Mouse (Mus musculus): ENCODE data around the gene Dgkk. TPM values are rescaled to one million over a fixed set of nuclear protein-coding genes. Genes with fewer than 3 reads are reported as not detected.
A peak's percentile ranks its signal among the peaks of the same experiment; 100 is the strongest.
"Not testable (repeated sequence)": the region's sequence is repeated elsewhere in the genome, so short reads cannot be mapped to it uniquely, and the experiment has no call there.

The Dgkk gene
- polyA plus RNA-seq, 1 experiment from 2014 or later, result 0.44 TPM

DNA sequence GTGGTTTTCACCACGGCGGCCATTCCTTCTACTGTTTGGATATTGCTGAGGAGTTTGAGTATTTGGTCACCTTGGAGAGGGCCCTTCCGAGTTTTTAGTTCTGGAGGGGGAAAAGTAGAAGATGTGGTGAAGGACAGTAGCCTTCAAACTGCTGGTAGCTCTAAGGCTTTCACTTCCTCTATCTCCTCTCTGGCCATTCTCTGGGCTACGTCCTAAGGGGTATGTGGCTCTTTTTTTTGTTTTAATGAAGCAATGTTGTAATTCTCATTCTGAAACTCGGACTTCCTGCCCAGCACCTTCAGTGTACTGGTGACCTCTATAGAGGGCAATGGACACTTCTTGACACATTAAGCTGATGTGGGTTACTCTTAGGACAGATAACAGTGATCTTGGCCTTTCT is 75.0 kb downstream of the Dgkk start:
- no peak overlapping the region for H3K4me3 ChIP-seq (ENCODE audit: low read length)
- no peaks in the 10 kb centered on the region for H3K4me1 ChIP-seq (replicated peaks; ENCODE audit: control insufficient read depth, insufficient read depth, low read length)
- no peak overlapping the region for H3K4me2 ChIP-seq (ENCODE audit: low read depth, low read length)
- no peak overlapping the region for H3K9ac ChIP-seq (ENCODE audit: low read length)
- WGBS, result 79% methylated on average over 5 of the region's 5 CpGs
- H3K27me3 ChIP-seq (ENCODE audit: control insufficient read depth, insufficient read depth, low read depth, low read length), result no peaks in the 10 kb centered on the region
- H3K27ac ChIP-seq (ENCODE audit: low read length), result no peak overlapping the region
- ATAC-seq (ENCODE audit: low read depth), result no peak
- H3K36me3 ChIP-seq (ENCODE audit: control insufficient read depth, insufficient read depth, low read length), result no peaks in the 10 kb centered on the region
- H3K9me3 ChIP-seq (ENCODE audit: control insufficient read depth, low read length), result no peaks in the 10 kb centered on the region

DNA sequence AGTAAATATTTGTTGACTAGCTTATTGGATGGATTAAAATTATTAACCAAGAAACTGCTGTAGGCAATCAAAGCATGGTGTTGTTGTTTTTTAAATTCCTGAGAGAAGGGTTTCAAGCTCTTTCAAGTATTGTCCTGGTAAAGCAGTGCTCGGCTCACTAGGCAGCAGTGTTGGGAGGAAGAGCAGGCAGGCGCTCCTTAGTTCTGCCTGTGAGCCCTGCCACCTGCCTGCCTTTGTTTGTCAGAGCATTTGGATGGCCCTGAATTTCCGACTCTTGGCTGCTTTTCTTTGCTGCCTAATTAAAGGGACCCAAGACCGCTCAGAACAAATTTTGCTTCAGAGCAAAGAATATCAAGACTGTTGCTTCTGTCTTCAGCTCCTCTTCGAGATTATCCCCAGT is 114.8 kb downstream of the Dgkk start:
- WGBS, result 33% methylated on average over 5 of the region's 5 CpGs

DNA sequence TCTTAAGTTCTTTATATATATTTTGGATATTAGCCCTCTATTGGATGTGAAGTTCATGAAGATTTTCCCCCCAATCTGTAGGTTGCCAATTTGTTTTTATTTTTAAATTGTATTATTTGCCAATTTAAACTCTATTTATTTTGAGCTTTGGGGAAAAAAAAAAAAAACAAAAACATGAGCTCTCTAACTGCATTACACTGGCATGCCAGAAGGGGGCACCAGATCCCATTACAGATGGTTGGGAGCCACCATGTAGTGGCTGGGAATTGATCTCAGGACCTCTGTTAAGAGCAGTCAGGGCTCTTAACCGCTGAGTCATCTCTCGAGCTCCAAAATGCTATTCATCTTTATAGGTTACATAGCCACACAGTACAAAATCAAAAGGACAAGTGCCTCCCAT is 131.9 kb downstream of the Dgkk start:
- Histone ChIP-seq H3K4me2 (ENCODE audit: low read depth, low read length) (no peak overlapping the region), H3K27me3 (ENCODE audit: control insufficient read depth, insufficient read depth, low read depth, low read length) (no peaks in the 10 kb centered on the region), H3K4me1 (replicated peaks; ENCODE audit: control insufficient read depth, insufficient read depth, low read length) (no peaks in the 10 kb centered on the region), H3K9ac (ENCODE audit: low read length) (no peak overlapping the region), H3K9me3 (ENCODE audit: control insufficient read depth, low read length) (no peaks in the 10 kb centered on the region), H3K4me3 (ENCODE audit: low read length) (no peak overlapping the region), H3K27ac (ENCODE audit: low read length) (no peak overlapping the region), H3K36me3 (ENCODE audit: control insufficient read depth, insufficient read depth, low read length) (no peaks in the 10 kb centered on the region)
- ATAC-seq (ENCODE audit: low read depth), result no peak
- 85% methylated on average over 2 of the region's 2 CpGs for WGBS

More for the DNA sequence above, 114.8 kb downstream of the Dgkk start:
- no peaks in the 10 kb centered on the region for H3K4me1 ChIP-seq (replicated peaks; ENCODE audit: control insufficient read depth, insufficient read depth, low read length)
- H3K9me3 ChIP-seq (ENCODE audit: control insufficient read depth, low read length), result no peaks in the 10 kb centered on the region
- no peak overlapping the region for H3K9ac ChIP-seq (ENCODE audit: low read length)
- H3K4me3 ChIP-seq (ENCODE audit: low read length), result no peak overlapping the region
- no peak overlapping the region for H3K27ac ChIP-seq (ENCODE audit: low read length)
- no peaks in the 10 kb centered on the region for H3K36me3 ChIP-seq (ENCODE audit: control insufficient read depth, insufficient read depth, low read length)
- no peak for ATAC-seq (ENCODE audit: low read depth)
- H3K4me2 ChIP-seq (ENCODE audit: low read depth, low read length), result 0 out of 2 replicates have a peak overlapping the region, but pooled peaks have one; percentile 10
- H3K27me3 ChIP-seq (ENCODE audit: control insufficient read depth, insufficient read depth, low read depth, low read length), result no peaks in the 10 kb centered on the region

DNA sequence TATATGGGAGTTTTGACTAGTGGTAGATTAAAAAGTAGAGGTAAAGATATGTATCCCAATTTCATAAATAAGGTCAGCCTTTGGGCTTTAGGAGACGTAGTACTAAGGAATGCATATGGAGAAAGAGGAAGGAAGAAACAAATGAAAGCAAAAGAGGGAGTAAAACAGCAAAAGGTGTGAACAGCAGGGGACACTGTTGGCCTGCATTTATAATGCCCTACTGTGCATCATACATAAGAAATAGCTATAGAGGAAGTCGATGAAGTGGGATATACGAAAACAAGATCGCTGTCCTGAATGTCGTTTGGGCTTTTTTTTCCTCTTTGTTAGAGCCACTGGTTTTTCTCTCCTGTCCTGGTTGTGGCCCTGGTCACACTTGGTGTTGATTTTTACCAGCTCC is 143.1 kb downstream of the Dgkk start:
- Histone ChIP-seq H3K9me3 (ENCODE audit: control insufficient read depth, low read length) (no peaks in the 10 kb centered on the region), H3K9ac (ENCODE audit: low read length) (no peak overlapping the region), H3K27me3 (ENCODE audit: control insufficient read depth, insufficient read depth, low read depth, low read length) (no peaks in the 10 kb centered on the region), H3K4me3 (ENCODE audit: low read length) (no peak overlapping the region), H3K4me1 (replicated peaks; ENCODE audit: control insufficient read depth, insufficient read depth, low read length) (no peaks in the 10 kb centered on the region), H3K4me2 (ENCODE audit: low read depth, low read length) (no peak overlapping the region), H3K27ac (ENCODE audit: low read length) (no peak overlapping the region), H3K36me3 (ENCODE audit: control insufficient read depth, insufficient read depth, low read length) (no peaks in the 10 kb centered on the region)
- no peak for ATAC-seq (ENCODE audit: low read depth)
- 61% methylated on average over 5 of the region's 5 CpGs for WGBS

DNA sequence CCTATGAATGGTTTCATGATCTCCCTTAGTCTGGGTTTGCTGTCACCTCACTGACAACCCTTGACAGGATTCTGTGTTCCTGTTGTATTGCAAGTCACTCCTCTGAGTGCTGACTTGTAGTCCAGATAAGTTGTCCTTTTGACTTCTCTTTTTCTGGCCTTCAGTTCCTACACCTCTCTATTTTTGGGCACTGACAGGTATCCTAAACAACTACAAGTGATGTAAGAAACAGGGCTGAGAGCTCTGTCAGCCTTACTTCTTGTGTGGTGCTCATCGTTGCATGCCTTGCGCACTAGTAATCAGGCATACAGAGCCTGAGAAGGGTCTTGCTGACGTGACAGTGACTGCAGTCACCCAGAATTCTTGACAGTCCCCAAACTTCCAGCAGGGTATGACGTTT is 147.1 kb downstream of the Dgkk start:
- no peaks in the 10 kb centered on the region for H3K9me3 ChIP-seq (ENCODE audit: control insufficient read depth, low read length)
- H3K4me1 ChIP-seq (replicated peaks; ENCODE audit: control insufficient read depth, insufficient read depth, low read length), result no peaks in the 10 kb centered on the region
- no peak overlapping the region for H3K4me2 ChIP-seq (ENCODE audit: low read depth, low read length)
- no peak overlapping the region for H3K27ac ChIP-seq (ENCODE audit: low read length)
- H3K4me3 ChIP-seq (ENCODE audit: low read length), result no peak overlapping the region
- no peaks in the 10 kb centered on the region for H3K27me3 ChIP-seq (ENCODE audit: control insufficient read depth, insufficient read depth, low read depth, low read length)
- no peaks in the 10 kb centered on the region for H3K36me3 ChIP-seq (ENCODE audit: control insufficient read depth, insufficient read depth, low read length)
- WGBS, result 68% methylated on average over 4 of the region's 4 CpGs
- no peak overlapping the region for H3K9ac ChIP-seq (ENCODE audit: low read length)
- no peak for ATAC-seq (ENCODE audit: low read depth)

DNA sequence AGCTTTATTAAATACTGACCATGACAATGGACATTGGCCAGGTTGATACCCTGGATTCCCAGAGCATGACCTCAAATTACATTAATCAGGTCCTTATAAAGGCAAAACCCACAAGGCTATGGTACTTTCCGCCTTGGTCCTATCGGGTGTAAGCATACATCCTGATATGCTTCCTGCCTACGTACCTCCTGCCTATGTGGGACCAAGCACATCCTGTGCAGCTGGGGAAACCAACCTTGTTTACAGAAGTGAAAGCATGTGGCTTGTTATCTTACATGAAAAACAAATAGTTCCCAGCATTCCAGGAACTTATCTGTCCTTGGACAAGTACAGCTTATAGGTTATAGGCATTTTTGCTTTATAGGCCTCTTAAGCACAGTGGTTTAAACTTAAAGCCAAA is 189.5 kb downstream of the Dgkk start:
- H3K36me3 ChIP-seq (ENCODE audit: control insufficient read depth, insufficient read depth, low read length), result no peaks in the 10 kb centered on the region
- H3K4me2 ChIP-seq (ENCODE audit: low read depth, low read length), result no peak overlapping the region
- H3K27ac ChIP-seq (ENCODE audit: low read length), result no peak overlapping the region
- H3K27me3 ChIP-seq (ENCODE audit: control insufficient read depth, insufficient read depth, low read depth, low read length), result no peaks in the 10 kb centered on the region
- WGBS, result 70% methylated on average over 3 of the region's 3 CpGs
- H3K4me1 ChIP-seq (replicated peaks; ENCODE audit: control insufficient read depth, insufficient read depth, low read length), result no peaks in the 10 kb centered on the region
- H3K9me3 ChIP-seq (ENCODE audit: control insufficient read depth, low read length), result no peaks in the 10 kb centered on the region
- no peak overlapping the region for H3K4me3 ChIP-seq (ENCODE audit: low read length)
- ATAC-seq (ENCODE audit: low read depth), result no peak; the same call in 1 of the 2 replicates
- H3K9ac ChIP-seq (ENCODE audit: low read length), result no peak overlapping the region

DNA sequence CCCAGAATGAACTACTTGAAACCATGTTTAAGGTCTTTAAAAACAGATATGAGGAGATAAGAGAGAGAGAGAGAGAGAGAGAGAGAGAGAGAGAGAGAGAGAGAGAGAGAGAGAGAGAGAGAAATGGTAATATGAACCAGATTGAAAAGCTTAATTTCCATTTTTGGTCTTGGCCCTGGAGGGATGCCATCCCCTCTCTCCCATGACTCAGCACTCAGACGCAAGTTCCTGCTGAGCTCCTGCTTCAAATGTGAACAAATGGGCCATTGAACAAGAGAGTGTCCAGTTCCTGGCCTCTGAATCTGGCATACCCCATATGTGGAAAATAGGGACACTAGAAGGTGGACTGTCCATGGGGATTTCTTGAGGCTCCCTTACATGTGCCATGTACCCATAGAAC is 192.8 kb downstream of the Dgkk start:
- no peak overlapping the region for H3K4me3 ChIP-seq (ENCODE audit: low read length)
- no peaks in the 10 kb centered on the region for H3K4me1 ChIP-seq (replicated peaks; ENCODE audit: control insufficient read depth, insufficient read depth, low read length)
- no peak overlapping the region for H3K27ac ChIP-seq (ENCODE audit: low read length)
- ATAC-seq (ENCODE audit: low read depth), result no peak
- H3K27me3 ChIP-seq (ENCODE audit: control insufficient read depth, insufficient read depth, low read depth, low read length), result no peaks in the 10 kb centered on the region
- 45% methylated on average over 1 of the region's 1 CpGs for WGBS
- no peaks in the 10 kb centered on the region for H3K36me3 ChIP-seq (ENCODE audit: control insufficient read depth, insufficient read depth, low read length)
- no peak overlapping the region for H3K9ac ChIP-seq (ENCODE audit: low read length)
- H3K9me3 ChIP-seq (ENCODE audit: control insufficient read depth, low read length), result no peaks in the 10 kb centered on the region
- H3K4me2 ChIP-seq (ENCODE audit: low read depth, low read length), result no peak overlapping the region

DNA sequence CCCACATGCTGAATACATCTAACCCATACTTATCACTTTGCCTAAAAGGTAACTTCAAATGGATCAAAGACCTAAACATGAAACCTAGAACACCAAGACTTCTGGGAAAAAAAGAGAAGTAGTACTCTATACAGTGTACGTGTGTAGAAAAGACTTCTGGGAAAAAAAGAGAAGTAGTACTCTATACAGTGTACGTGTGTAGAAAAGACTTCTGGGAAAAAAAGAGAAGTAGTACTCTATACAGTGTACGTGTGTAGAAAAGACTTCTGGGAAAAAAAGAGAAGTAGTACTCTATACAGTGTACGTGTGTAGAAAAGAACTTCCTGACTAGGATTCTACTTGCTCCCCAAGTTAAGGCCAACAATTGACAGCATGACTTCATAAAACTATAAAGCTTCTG is 204.8 kb downstream of the Dgkk start:
- H3K4me3 ChIP-seq (ENCODE audit: low read length); H3K4me1 ChIP-seq (replicated peaks; ENCODE audit: control insufficient read depth, insufficient read depth, low read length); H3K36me3 ChIP-seq (ENCODE audit: control insufficient read depth, insufficient read depth, low read length); H3K27me3 ChIP-seq (ENCODE audit: control insufficient read depth, insufficient read depth, low read depth, low read length); H3K27ac ChIP-seq (ENCODE audit: low read length); ATAC-seq (ENCODE audit: low read depth); H3K4me2 ChIP-seq (ENCODE audit: low read depth, low read length); H3K9me3 ChIP-seq (ENCODE audit: control insufficient read depth, low read length); H3K9ac ChIP-seq (ENCODE audit: low read length): not testable (repeated sequence)
- WGBS, result 69% methylated on average over 3 of the region's 4 CpGs
